14 mouse cellular contexts compared by ENCODE assay signal in genomic region chr14:48289602-48290599, GRCm38 (mm10).
A peak's percentile ranks its signal among the peaks of the same experiment; 100 is the strongest.
DNase-seq lines count a peak whose midpoint lies in the region; ATAC-seq and TF ChIP-seq lines count a peak whose summit lies in the region.
"Had no signal": no experiment of that assay in that cellular context is flagged by ENCODE, and none has a peak within 500 bp of the region (broad histone marks: within the 10 kb centered on the region; RNA-seq: fewer than 3 reads in every experiment).

No protein-coding gene starts in this region.

- H3K27ac ChIP-seq in heart, embryonic 15.5 days = peak overlapping the region; percentile 38; the same call in 1 of the 2 replicates
- no peak overlapping the region for H3K27ac ChIP-seq in heart, embryonic 12.5 days (ENCODE audit: poor library complexity, severe bottlenecking)
- H3K27ac ChIP-seq in kidney, adult 2 months (ENCODE audit: insufficient read depth, low read depth, low read length) = no peak overlapping the region
- H3K27ac ChIP-seq: heart, embryonic 13.5 days; kidney, embryonic 15.5 days; liver, embryonic 12.5 days had no signal

- H3K4me2 ChIP-seq in heart, embryonic 15.5 days = no peak overlapping the region
- H3K4me2 ChIP-seq in heart, embryonic 12.5 days = no peak overlapping the region
- H3K4me2 ChIP-seq: heart, embryonic 13.5 days; kidney, embryonic 15.5 days; liver, embryonic 12.5 days had no signal

- ATAC-seq in heart, embryonic 15.5 days (replicated peaks; ENCODE audit: insufficient number of reproducible peaks, insufficient read depth, low FRiP score, low read depth) = no peak
- ATAC-seq in heart, embryonic 12.5 days (ENCODE audit: insufficient number of reproducible peaks, low FRiP score) = no peak
- ATAC-seq: liver, embryonic 12.5 days had no signal

- H3K36me3 ChIP-seq in heart, embryonic 15.5 days = no peaks in the 10 kb centered on the region
- no peaks in the 10 kb centered on the region for H3K36me3 ChIP-seq in heart, embryonic 12.5 days
- H3K36me3 ChIP-seq in kidney, adult 2 months (ENCODE audit: control insufficient read depth, insufficient read depth, low read length) = no peaks in the 10 kb centered on the region
- H3K36me3 ChIP-seq: heart, embryonic 13.5 days; kidney, embryonic 15.5 days; liver, embryonic 12.5 days had no signal

- H3K9me3 ChIP-seq in heart, embryonic 15.5 days (replicated peaks) = no peaks in the 10 kb centered on the region
- H3K9me3 ChIP-seq in heart, embryonic 12.5 days (replicated peaks) = peaks cover 3% of the 10 kb centered on the region; the same call in 1 of the 2 replicates
- H3K9me3 ChIP-seq: kidney, embryonic 15.5 days; liver, embryonic 12.5 days had no signal

- H3K4me3 ChIP-seq in heart, embryonic 15.5 days = no peak overlapping the region
- no peak overlapping the region for H3K4me3 ChIP-seq in heart, embryonic 12.5 days
- no peak overlapping the region for H3K4me3 ChIP-seq in kidney, adult 2 months (ENCODE audit: insufficient read depth, low read depth, low read length)
- H3K4me3 ChIP-seq: gastrocnemius, adult 2 months; heart, embryonic 13.5 days; kidney, embryonic 15.5 days; liver, embryonic 12.5 days had no signal

- no peak overlapping the region for H3K9ac ChIP-seq in heart, embryonic 15.5 days
- no peak overlapping the region for H3K9ac ChIP-seq in heart, embryonic 12.5 days
- H3K9ac ChIP-seq: heart, embryonic 13.5 days; kidney, embryonic 15.5 days; liver, embryonic 12.5 days had no signal

- WGBS in heart, embryonic 15.5 days = 62% methylated on average over 10 of the region's 10 CpGs
- WGBS in heart, embryonic 12.5 days = 75% methylated on average over 10 of the region's 10 CpGs
- WGBS in kidney, adult 2 months = 82% methylated on average over 10 of the region's 10 CpGs

- no peak for TF ChIP-seq POLR2A in kidney, adult 2 months (IDR thresholded peaks at IDR 0.05; ENCODE audit: low read depth, low read length)

- TF ChIP-seq CTCF in kidney, adult 2 months (conservative IDR thresholded peaks at IDR 0.05; ENCODE audit: insufficient read depth, insufficient read length, low read depth, low read length) = no peak

- peaks cover 7% of the 10 kb centered on the region for H3K4me1 ChIP-seq in heart, embryonic 15.5 days (replicated peaks)
- 0 out of 2 replicates have a peak, but pooled peaks cover 6% of the 10 kb centered on the region for H3K4me1 ChIP-seq in heart, embryonic 12.5 days (replicated peaks)
- H3K4me1 ChIP-seq in kidney, adult 2 months (ENCODE audit: control insufficient read depth, insufficient read depth, low read length) = no peaks in the 10 kb centered on the region
- H3K4me1 ChIP-seq: kidney, embryonic 15.5 days; liver, embryonic 12.5 days had no signal

- DNase-seq in NIH3T3 (ENCODE audit: low read depth) = peak; percentile 74
- DNase-seq in heart, postnatal 25 days (ENCODE audit: low spot score) = peak; percentile 4
- DNase-seq in lung, postnatal 4 days = peak; percentile 40 to 51
- DNase-seq in thymus, postnatal 36 days = no peak
- DNase-seq in kidney, adult 2 months = no peak
- DNase-seq: cerebellum, adult 2 months; gastrocnemius, adult 2 months; right cerebral cortex, postnatal 14 days had no signal

- H3K27me3 ChIP-seq in heart, embryonic 15.5 days = peaks cover 3% of the 10 kb centered on the region; the same call in 1 of the 2 replicates
- H3K27me3 ChIP-seq in heart, embryonic 12.5 days (replicated peaks) = peaks cover 22% of the 10 kb centered on the region
- H3K27me3 ChIP-seq in kidney, adult 2 months (replicated peaks; ENCODE audit: control insufficient read depth, insufficient read depth, low read length) = no peaks in the 10 kb centered on the region
- H3K27me3 ChIP-seq: CH12.LX; kidney, embryonic 15.5 days; liver, embryonic 12.5 days had no signal

- intact Hi-C loops in heart, postnatal 25 days (cut with DNase I) = no loop called here

Comparison
In these comparisons a context has a peak if more than half of its experiments do, and no peak if none do; other contexts are left out.
1. DNase-seq: peak in NIH3T3 (single experiment), heart, postnatal 25 days (single experiment) and lung, postnatal 4 days (2 of 2); none in thymus, postnatal 36 days (0 of 2) and kidney, adult 2 months (single experiment).